Mouse (Mus musculus) intestine, postnatal 0 days (tissue): ENCODE data around the gene Btaf1. TPM values are rescaled to one million over a fixed set of nuclear protein-coding genes. Genes with fewer than 3 reads are reported as not detected.

Experiments
- ATAC-seq: fragments of 200-750 bp; cut with Nextera tagmentation; 2 replicates; pipeline ENCODE4 v1.8.0; 2017; ENCODE audit warnings: mild to moderate bottlenecking, moderate TSS enrichment, moderate library complexity
- H3K27ac ChIP-seq: fragments of 300-500 bp; sonication (generic); 2 replicates; pipeline ENCODE4 v1.5.1; 2014; ENCODE audit warnings: mild to moderate bottlenecking, low read depth, low read length, moderate library complexity
- H3K27me3 ChIP-seq: fragments of 300-500 bp; sonication (generic); replicated peaks from 2 replicates; pipeline ENCODE4 v1.6.1; 2014; ENCODE audit warnings: low read length, mixed read lengths; ENCODE audit not compliant: control insufficient read depth, insufficient read depth
- H3K36me3 ChIP-seq: fragments of 300-500 bp; sonication (generic); 2 replicates; pipeline ENCODE4 v1.6.1; 2014; ENCODE audit warnings: mild to moderate bottlenecking, moderate library complexity; ENCODE audit not compliant: control insufficient read depth, insufficient read depth
- H3K4me1 ChIP-seq: fragments of 300-500 bp; sonication (generic); replicated peaks from 2 replicates; pipeline ENCODE4 v1.6.1; 2014; ENCODE audit warnings: antibody characterized with exemption, low read length, mixed read lengths; ENCODE audit not compliant: control insufficient read depth, insufficient read depth
- H3K4me2 ChIP-seq: fragments of 300-500 bp; sonication (generic); replicated peaks from 2 replicates; pipeline ENCODE4 v1.6.1; 2014; ENCODE audit warnings: low read depth, mild to moderate bottlenecking, moderate library complexity
- H3K4me3 ChIP-seq: fragments of 300-500 bp; sonication (generic); 2 replicates; pipeline ENCODE4 v1.5.1; 2014; ENCODE audit warnings: low read depth, low read length
- H3K9ac ChIP-seq: fragments of 300-500 bp; sonication (generic); 2 replicates; pipeline ENCODE4 v1.6.1; 2014; ENCODE audit warnings: mild to moderate bottlenecking, low read depth, low read length
- H3K9me3 ChIP-seq: fragments of 300-500 bp; sonication (generic); 2 replicates; pipeline ENCODE4 v1.6.1; 2016; ENCODE audit warnings: mixed run types; ENCODE audit not compliant: control insufficient read depth
- CTCF ChIP-seq: sonication (generic); IDR thresholded peaks from 2 replicates; pipeline ENCODE4 v1.5.1; 2016; ENCODE audit warnings: low read depth, mild to moderate bottlenecking, control low read depth, antibody characterized with exemption, moderate library complexity
- WGBS: fragments of 180-500 bp; shearing (Covaris S2); extraction: QIAGEN DNeasy Blood & Tissue Kit; methylation state at CpG from one replicate; pipeline ENCODE4 v1.1.7; 2014; 5-methylcytosine and 5-hydroxymethylcytosine counted together
- polyA plus RNA-seq: library from polyadenylated mRNA; unstranded; fragments of >200 nt; fragmentation: Nextera tagmentation; extraction: Ambion mirVana; gene quantifications from 2 replicates; pipeline ENCODE4 v1.2.1, GENCODE M21; 2015

The Btaf1 gene
- polyA plus RNA-seq, 1 experiment from 2014 or later = 3.0 TPM

DNA sequence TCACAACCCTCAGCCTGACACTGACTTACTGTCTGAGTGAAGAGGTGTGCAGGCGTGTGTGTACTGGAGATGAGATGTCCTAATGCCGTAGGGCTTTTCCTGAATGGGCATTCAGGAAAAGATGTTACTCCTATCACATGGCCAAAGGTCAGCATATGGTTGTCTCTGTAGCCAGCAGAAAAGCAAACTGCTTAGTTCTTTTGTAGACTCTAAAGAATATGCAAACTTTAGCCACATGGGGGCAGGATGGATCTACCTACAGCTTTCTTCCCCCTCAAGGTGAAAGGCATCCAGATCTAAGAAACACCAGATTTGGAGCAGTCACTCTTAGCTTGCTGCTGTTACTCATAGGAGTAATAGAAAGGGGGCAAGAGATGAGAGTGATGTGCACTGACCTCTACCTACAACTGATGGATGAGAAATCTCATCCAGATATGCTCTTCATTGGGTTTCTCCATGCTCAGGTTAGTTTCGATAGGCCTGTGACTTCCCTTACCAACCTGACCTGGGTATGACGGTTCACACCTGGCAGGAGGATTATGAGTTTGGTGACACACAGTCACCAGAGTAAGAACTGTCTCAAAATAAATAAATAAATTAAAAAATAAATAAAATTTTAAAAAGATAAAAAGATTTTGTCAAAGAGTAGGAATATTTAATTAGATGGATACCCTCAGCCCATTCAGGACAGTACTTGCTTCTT, 124.9 kb downstream of the Btaf1 start:
- H3K4me2 ChIP-seq = no peak overlapping the region
- no peaks in the 10 kb centered on the region for H3K4me1 ChIP-seq
- H3K4me3 ChIP-seq = no peak overlapping the region
- no peaks in the 10 kb centered on the region for H3K27me3 ChIP-seq
- H3K9me3 ChIP-seq = no peaks in the 10 kb centered on the region
- no peak overlapping the region for H3K9ac ChIP-seq
- peak; percentile 85 for TF ChIP-seq CTCF
- no peaks in the 10 kb centered on the region for H3K36me3 ChIP-seq
- 65% methylated on average over 4 of the region's 4 CpGs for WGBS
- no peak for ATAC-seq
- no peak overlapping the region for H3K27ac ChIP-seq

- Histone ChIP-seq H3K36me3 (no peaks in the 10 kb centered on the region), H3K4me1 (no peaks in the 10 kb centered on the region), H3K27me3 (no peaks in the 10 kb centered on the region), H3K4me2 (no peak overlapping the region), H3K9ac (no peak overlapping the region), H3K4me3 (no peak overlapping the region), H3K27ac (no peak overlapping the region), H3K9me3 (no peaks in the 10 kb centered on the region)
- no peak for TF ChIP-seq CTCF
- ATAC-seq = no peak
- WGBS = 78% methylated on average over 4 of the region's 4 CpGs
Measured at GRCm38 (mm10) chr19:37055976-37056556, 130.2 kb downstream of the Btaf1 start.

DNA sequence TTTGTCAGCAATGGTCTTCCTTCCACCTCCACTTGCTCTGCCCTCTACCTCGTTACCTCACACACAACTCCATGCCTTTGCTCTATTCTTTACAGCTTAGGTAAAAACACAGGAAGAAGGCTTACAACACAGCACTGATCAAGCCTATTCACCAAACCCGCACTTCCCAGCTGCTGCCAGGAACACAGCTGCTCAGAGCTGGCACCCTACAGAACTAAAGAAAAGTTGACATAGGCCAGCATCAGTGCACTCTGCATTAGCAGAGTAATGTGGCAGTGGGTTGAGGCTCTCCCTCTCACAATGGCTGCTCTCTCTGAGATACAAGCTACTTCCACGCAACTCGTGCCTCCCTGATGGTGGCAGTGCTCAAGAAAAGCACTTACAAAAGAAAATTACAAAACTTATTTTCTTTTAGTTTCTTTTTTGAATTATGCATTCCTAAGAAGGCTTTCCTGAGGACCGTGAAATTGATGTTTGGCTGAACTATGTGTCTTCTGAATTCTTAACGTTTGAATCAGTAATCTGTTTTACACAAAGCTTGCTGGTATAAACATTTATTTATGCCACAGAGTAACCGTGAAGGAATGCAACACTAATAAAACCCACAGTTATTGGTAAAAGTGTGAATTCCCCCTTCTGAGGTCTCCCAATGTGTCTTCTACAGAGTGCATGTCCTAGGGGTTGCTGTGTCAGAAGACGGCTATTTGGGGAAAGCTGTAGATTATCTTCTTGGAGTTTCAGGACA, 131.5 kb downstream of the Btaf1 start:
- Histone ChIP-seq H3K9me3 (no peaks in the 10 kb centered on the region), H3K4me1 (no peaks in the 10 kb centered on the region), H3K27ac (no peak overlapping the region), H3K4me2 (no peak overlapping the region), H3K9ac (no peak overlapping the region), H3K36me3 (no peaks in the 10 kb centered on the region), H3K4me3 (no peak overlapping the region), H3K27me3 (no peaks in the 10 kb centered on the region)
- no peak for ATAC-seq
- no peak for TF ChIP-seq CTCF
- 83% methylated on average over 8 of the region's 8 CpGs for whole genome bisulfite sequencing

DNA sequence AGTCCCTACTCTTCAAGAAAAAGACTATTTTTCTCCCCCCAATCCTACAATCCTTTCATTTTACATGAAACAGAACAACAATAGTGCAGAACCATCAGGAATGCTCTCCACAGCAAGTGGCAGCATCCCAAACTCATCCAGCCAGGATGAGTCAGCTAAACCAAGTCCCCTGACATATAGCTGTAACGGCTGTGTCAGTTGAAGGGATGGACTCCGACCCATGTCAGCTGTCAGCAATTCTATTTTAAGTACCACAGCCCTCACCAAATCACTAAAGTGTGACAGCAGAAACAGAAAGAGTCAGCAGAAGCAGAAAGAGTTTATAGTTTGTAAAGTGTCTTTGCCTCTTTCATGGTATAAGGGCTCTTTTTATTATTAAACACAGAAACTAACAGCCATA, 133.7 kb downstream of the Btaf1 start:
- 26% methylated on average over 2 of the region's 2 CpGs for WGBS

GRCm38 (mm10) chr19:37060078-37060477, 134.2 kb downstream of the Btaf1 start:
- Histone ChIP-seq H3K4me1 (no peaks in the 10 kb centered on the region), H3K9ac (no peak overlapping the region), H3K36me3 (no peaks in the 10 kb centered on the region), H3K4me3 (no peak overlapping the region), H3K9me3 (no peaks in the 10 kb centered on the region), H3K27me3 (no peaks in the 10 kb centered on the region), H3K27ac (no peak overlapping the region), H3K4me2 (no peak overlapping the region)
- ATAC-seq = no peak
- no peak for TF ChIP-seq CTCF
- WGBS = 76% methylated on average over 4 of the region's 4 CpGs

More for the DNA sequence above, 133.7 kb downstream of the Btaf1 start:
- Histone ChIP-seq H3K4me2 (no peak overlapping the region), H3K9me3 (no peaks in the 10 kb centered on the region), H3K27ac (no peak overlapping the region), H3K9ac (no peak overlapping the region), H3K4me3 (no peak overlapping the region), H3K4me1 (no peaks in the 10 kb centered on the region), H3K36me3 (no peaks in the 10 kb centered on the region), H3K27me3 (no peaks in the 10 kb centered on the region)
- no peak for TF ChIP-seq CTCF
- ATAC-seq = no peak

Other genes starting within 250 kb of the Btaf1 start
- 3.6 and 4.0 TPM in 2 replicates for gene Ppp1r3c, start 189.4 kb upstream of the Btaf1 start, polyA plus RNA-seq
- 19.2 and 22.3 TPM in 2 replicates for gene Tnks2, start 91.8 kb upstream of the Btaf1 start, polyA plus RNA-seq
- gene Fgfbp3, start 6.5 kb upstream of the Btaf1 start, polyA plus RNA-seq = 2.7 and 2.9 TPM in 2 replicates